Mouse (Mus musculus): ENCODE data around the gene Cfap157.

- TF ChIP-seq GATA1 (IDR thresholded peaks at IDR 0.05; ENCODE audit: borderline replicate concordance, low read length): no peak
- no peak for TF ChIP-seq FLI1 (IDR thresholded peaks at IDR 0.05; ENCODE audit: low read length)
These were observed 47.9 kb downstream of the Cfap157 start for GRCm38 (mm10) chr2:32736306-32736829.

All from megakaryocyte, embryonic 14.5 days (primary cell).